Mouse (Mus musculus) midbrain, embryonic 10.5 days (tissue): Measurements from ENCODE around the gene Fam155a. TPM values are rescaled to one million over a fixed set of nuclear protein-coding genes. Genes with fewer than 3 reads are reported as not detected.
A peak's percentile ranks its signal among the peaks of the same experiment; 100 is the strongest.

Source experiments
- DNase-seq: peaks from one replicate; pipeline ENCODE4 v3.0.0-alpha.2; 2017; ENCODE audit warnings: low spot score
- H3K27ac ChIP-seq: fragments of 300-500 bp; sonication (generic); replicated peaks from 2 replicates; pipeline ENCODE4 v1.5.1; 2016; ENCODE audit warnings: mild to moderate bottlenecking
- H3K27me3 ChIP-seq: fragments of 300-500 bp; sonication (generic); 2 replicates; pipeline ENCODE4 v1.6.1; 2016; ENCODE audit warnings: low read depth, mild to moderate bottlenecking; ENCODE audit not compliant: poor library complexity, severe bottlenecking
- H3K36me3 ChIP-seq: fragments of 300-500 bp; sonication (generic); 2 replicates; pipeline ENCODE4 v1.6.1; 2016; ENCODE audit warnings: mild to moderate bottlenecking, moderate library complexity
- H3K4me1 ChIP-seq: fragments of 300-500 bp; sonication (generic); 2 replicates; pipeline ENCODE4 v1.6.1; 2016
- H3K4me3 ChIP-seq: fragments of 300-500 bp; sonication (generic); 2 replicates; pipeline ENCODE4 v1.5.1; 2016; ENCODE audit warnings: mild to moderate bottlenecking, moderate library complexity
- H3K9me3 ChIP-seq: fragments of 300-500 bp; sonication (generic); replicated peaks from 2 replicates; pipeline ENCODE4 v1.6.1; 2016; ENCODE audit warnings: mild to moderate bottlenecking
- WGBS: fragments of 180-500 bp; shearing (Covaris S2); methylation state at CpG from one replicate; pipeline ENCODE4 v1.1.7; 2016; 5-methylcytosine and 5-hydroxymethylcytosine counted together
- polyA plus RNA-seq: library from polyadenylated mRNA; unstranded; fragments of >200 nt; fragmentation: Nextera tagmentation; extraction: Ambion mirVana; gene quantifications from 2 replicates; pipeline ENCODE4 v1.2.1, GENCODE M21; 2016

Fam155a gene
- polyA plus RNA-seq, 1 experiment from 2014 or later = 1.8 TPM

- no peaks in the 10 kb centered on the region for H3K27me3 ChIP-seq
- no peak for DNase-seq
- no peaks in the 10 kb centered on the region for H3K9me3 ChIP-seq
- no peak overlapping the region for H3K27ac ChIP-seq
- WGBS = 81% methylated on average over 4 of the region's 4 CpGs
- H3K4me1 ChIP-seq = peaks cover 9% of the 10 kb centered on the region
- H3K4me3 ChIP-seq = no peak overlapping the region
- no peaks in the 10 kb centered on the region for H3K36me3 ChIP-seq
Observed at GRCm38 (mm10) chr8:9344136-9344535, 426.8 kb downstream of the Fam155a start.

GRCm38 (mm10) chr8:9342998-9343397, 428.0 kb downstream of the Fam155a start:
- no peaks in the 10 kb centered on the region for H3K36me3 ChIP-seq

DNA sequence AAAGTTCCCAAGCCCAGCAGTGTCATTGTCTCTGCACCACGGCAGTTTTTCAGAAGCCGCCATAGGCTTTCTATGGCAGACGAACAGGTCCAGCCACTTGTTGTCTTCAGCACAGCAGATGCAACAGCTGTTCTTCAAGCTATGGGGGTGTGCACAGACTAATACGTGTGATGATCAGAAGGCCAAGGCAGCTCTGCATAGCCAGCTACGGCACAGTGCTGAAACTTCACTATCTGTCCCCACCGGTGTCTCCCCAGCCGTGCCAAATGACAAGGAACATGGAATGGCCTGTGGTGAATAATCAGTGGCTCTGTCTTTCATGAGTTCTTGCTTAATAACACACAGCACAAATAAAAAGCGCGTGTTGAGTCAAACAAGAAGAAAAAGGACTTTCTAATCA, 428.4 kb downstream of the Fam155a start:
- DNase-seq = no peak
- no peaks in the 10 kb centered on the region for H3K36me3 ChIP-seq
- H3K4me3 ChIP-seq = no peak overlapping the region
- H3K9me3 ChIP-seq = no peaks in the 10 kb centered on the region
- no peaks in the 10 kb centered on the region for H3K27me3 ChIP-seq
- H3K4me1 ChIP-seq = peaks cover 7% of the 10 kb centered on the region
- H3K27ac ChIP-seq = no peak overlapping the region
- WGBS = 88% methylated on average over 9 of the region's 9 CpGs

More at GRCm38 (mm10) chr8:9342998-9343397, 428.0 kb downstream of the Fam155a start:
- DNase-seq = no peak
- Histone ChIP-seq H3K27me3 (no peaks in the 10 kb centered on the region), H3K4me3 (no peak overlapping the region), H3K27ac (0 out of 2 replicates have a peak overlapping the region, but pooled peaks have one; percentile 13), H3K4me1 (peaks cover 9% of the 10 kb centered on the region), H3K9me3 (no peaks in the 10 kb centered on the region)
- 84% methylated on average over 9 of the region's 9 CpGs for WGBS

- Histone ChIP-seq H3K4me1 (peaks cover 33% of the 10 kb centered on the region), H3K27ac (no peak overlapping the region), H3K9me3 (no peaks in the 10 kb centered on the region), H3K36me3 (no peaks in the 10 kb centered on the region), H3K27me3 (no peaks in the 10 kb centered on the region), H3K4me3 (no peak overlapping the region)
- WGBS = 95% methylated on average over 8 of the region's 8 CpGs
- no peak for DNase-seq
Observed at GRCm38 (mm10) chr8:9337905-9338304, 433.1 kb downstream of the Fam155a start.

- Histone ChIP-seq H3K4me1 (peaks cover 33% of the 10 kb centered on the region), H3K4me3 (no peak overlapping the region), H3K27ac (0 out of 2 replicates have a peak overlapping the region, but pooled peaks have one; percentile 70), H3K27me3 (no peaks in the 10 kb centered on the region), H3K36me3 (no peaks in the 10 kb centered on the region), H3K9me3 (no peaks in the 10 kb centered on the region)
- peak; percentile 22 for DNase-seq
- 19% methylated on average over 6 of the region's 6 CpGs for WGBS
Observed at GRCm38 (mm10) chr8:9335933-9336303, 435.0 kb downstream of the Fam155a start.

GRCm38 (mm10) chr8:9335285-9335932, 435.6 kb downstream of the Fam155a start:
- DNase-seq = no peak
- H3K27ac ChIP-seq = peak overlapping the region; percentile 70
- WGBS = 66% methylated on average over 10 of the region's 10 CpGs

DNA sequence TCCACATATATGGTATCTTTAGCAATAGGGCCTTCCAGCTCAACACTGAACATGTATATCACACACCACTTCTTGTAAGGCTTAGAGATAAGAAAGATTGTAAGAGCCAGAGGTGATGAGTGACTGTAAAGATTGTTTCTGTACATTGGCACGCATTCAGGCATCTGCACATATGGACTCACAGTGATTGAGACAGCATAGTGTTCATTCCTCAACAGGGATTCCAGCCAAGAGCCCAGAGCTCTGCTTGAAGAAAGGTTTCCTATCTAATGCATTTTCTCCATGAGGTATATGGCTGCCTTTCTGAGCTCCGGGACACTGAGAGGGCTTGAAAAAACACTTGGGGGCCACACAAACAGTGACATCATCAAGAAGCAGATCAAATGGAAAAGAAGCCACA, 438.2 kb downstream of the Fam155a start:
- Histone ChIP-seq H3K4me1 (peaks cover 33% of the 10 kb centered on the region), H3K4me3 (no peak overlapping the region), H3K36me3 (no peaks in the 10 kb centered on the region), H3K27me3 (no peaks in the 10 kb centered on the region), H3K27ac (no peak overlapping the region), H3K9me3 (no peaks in the 10 kb centered on the region)
- 95% methylated on average over 2 of the region's 2 CpGs for WGBS
- DNase-seq = no peak

More at GRCm38 (mm10) chr8:9335285-9335932, 435.6 kb downstream of the Fam155a start:
- Histone ChIP-seq H3K36me3 (no peaks in the 10 kb centered on the region), H3K27me3 (no peaks in the 10 kb centered on the region), H3K4me1 (peaks cover 33% of the 10 kb centered on the region), H3K9me3 (no peaks in the 10 kb centered on the region), H3K4me3 (0 out of 2 replicates have a peak overlapping the region, but pooled peaks have one; percentile 4)

GRCm38 (mm10) chr8:9309456-9309855, 461.5 kb downstream of the Fam155a start:
- H3K27me3 ChIP-seq = no peaks in the 10 kb centered on the region

DNA sequence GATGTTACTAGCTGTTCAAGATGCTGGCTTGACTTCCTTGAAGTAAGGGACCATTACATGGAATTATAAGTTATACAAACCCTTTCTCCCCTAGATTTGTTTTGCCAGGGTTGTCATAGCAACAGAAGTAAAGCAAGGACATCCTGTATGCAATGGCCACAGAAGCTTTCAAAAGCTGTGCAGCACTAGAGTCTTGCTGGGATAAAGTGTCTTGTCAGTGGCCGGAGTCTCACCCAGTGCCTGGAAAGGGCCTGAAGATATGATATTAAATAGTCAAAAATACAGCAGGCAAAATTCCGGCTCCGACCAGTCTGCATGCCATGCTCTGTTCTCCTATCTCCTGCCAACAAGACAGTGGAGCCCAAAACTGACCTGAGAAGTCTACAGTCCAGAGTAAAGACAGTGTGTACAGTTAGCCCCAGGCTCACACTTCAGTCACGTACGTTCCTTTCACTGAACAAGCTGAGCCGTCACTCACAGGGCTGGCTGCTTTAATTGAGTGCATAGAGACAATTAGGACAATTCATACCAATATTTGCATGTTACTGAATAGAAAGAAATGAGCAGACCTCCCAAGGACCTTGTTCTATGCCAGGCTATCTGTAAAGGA, 467.3 kb downstream of the Fam155a start:
- peaks cover 2% of the 10 kb centered on the region; the same call in 1 of the 2 replicates for H3K4me1 ChIP-seq
- WGBS = 77% methylated on average over 6 of the region's 6 CpGs
- no peak for DNase-seq
- no peaks in the 10 kb centered on the region for H3K27me3 ChIP-seq
- no peaks in the 10 kb centered on the region for H3K36me3 ChIP-seq
- H3K9me3 ChIP-seq = no peaks in the 10 kb centered on the region
- no peak overlapping the region for H3K27ac ChIP-seq
- H3K4me3 ChIP-seq = no peak overlapping the region

More at GRCm38 (mm10) chr8:9309456-9309855, 461.5 kb downstream of the Fam155a start:
- Histone ChIP-seq H3K4me1 (no peaks in the 10 kb centered on the region), H3K4me3 (no peak overlapping the region), H3K9me3 (0 out of 2 replicates have a peak, but pooled peaks cover 5% of the 10 kb centered on the region), H3K36me3 (no peaks in the 10 kb centered on the region), H3K27ac (no peak overlapping the region)
- peak; percentile 57 for DNase-seq
- WGBS = 41% methylated on average over 8 of the region's 8 CpGs

DNA sequence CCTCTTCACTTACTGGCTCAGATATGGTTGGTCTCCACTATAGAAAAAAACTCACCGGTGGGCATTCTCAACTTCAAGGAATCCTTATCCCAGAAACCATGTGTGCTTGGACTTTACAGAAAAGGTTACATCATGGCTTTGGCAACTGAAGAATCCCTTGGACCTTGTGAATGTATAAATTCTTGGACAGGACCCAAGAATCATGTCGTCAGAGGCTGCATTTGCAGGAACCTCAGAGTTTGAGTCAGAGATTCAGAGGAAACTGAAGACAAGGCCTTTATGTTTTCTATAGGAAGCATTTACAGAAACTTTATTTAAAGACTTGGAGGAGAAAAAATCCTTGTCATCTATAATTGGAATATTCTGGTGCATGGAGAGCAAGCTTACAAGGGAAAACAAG, 475.9 kb downstream of the Fam155a start:
- H3K4me3 ChIP-seq = no peak overlapping the region
- no peaks in the 10 kb centered on the region for H3K9me3 ChIP-seq
- no peaks in the 10 kb centered on the region for H3K36me3 ChIP-seq
- no peak for DNase-seq
- 92% methylated on average over 2 of the region's 2 CpGs for whole genome bisulfite sequencing
- H3K27ac ChIP-seq = no peak overlapping the region
- no peaks in the 10 kb centered on the region for H3K4me1 ChIP-seq
- H3K27me3 ChIP-seq = no peaks in the 10 kb centered on the region

DNA sequence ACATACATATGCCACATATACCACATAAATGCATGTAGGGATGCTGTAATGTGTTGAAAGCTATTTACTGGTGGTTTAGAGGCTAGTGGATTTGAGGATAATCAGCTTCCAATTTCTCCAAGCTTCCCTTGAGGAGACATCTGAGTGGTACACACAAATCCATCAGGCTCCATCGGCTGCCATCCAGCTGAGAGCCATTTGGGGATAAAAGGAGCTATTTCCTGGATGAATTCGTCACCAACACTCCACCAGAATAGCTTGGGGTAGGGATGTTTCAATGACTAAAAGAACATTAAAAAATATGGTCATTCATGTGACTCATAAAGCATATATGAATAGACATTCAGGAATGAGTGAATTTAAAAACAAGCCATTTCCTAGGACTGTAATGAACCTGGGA, 478.4 kb downstream of the Fam155a start:
- 78% methylated on average over 2 of the region's 2 CpGs for WGBS
- no peak overlapping the region for H3K4me3 ChIP-seq
- no peak for DNase-seq
- no peaks in the 10 kb centered on the region for H3K27me3 ChIP-seq
- no peak overlapping the region for H3K27ac ChIP-seq
- H3K9me3 ChIP-seq = no peaks in the 10 kb centered on the region
- peaks cover 13% of the 10 kb centered on the region for H3K4me1 ChIP-seq
- no peaks in the 10 kb centered on the region for H3K36me3 ChIP-seq

DNA sequence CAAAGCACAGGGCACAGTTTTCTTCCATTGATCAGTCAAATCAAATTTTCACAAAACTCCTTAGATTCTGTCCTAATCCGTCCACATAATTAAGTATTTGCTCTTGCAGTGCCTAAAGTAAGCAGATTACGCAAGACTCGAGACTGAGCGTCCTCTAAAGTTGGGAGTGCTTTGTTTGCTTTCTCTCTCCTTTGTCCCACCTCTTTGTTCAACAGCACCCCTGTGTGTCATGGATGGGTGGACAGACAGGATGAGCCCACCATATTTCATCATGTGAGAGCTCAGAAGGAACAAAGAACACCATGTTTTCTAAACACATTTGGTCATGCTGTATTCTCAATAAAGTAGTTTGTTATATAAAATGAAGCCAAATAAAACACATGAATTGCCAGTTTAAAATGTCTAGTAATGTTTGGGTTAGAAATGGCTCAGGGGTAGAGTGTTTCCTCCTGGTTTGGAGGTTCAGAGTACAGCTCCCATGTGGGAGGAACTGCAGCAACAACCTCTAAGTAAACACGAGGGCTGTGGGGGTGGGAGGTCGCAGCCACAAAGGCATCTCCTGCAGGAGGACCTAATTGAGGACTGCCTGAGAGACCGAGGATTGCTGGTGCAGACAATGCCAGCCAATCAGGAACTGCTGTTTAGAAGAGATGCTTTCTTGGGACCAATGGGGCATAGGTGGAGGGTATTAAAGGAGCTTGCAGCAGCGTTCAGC, 482.8 kb downstream of the Fam155a start:
- Histone ChIP-seq H3K9me3 (no peaks in the 10 kb centered on the region), H3K4me1 (peaks cover 20% of the 10 kb centered on the region), H3K27ac (peak overlapping the region; percentile 73), H3K27me3 (no peaks in the 10 kb centered on the region), H3K4me3 (no peak overlapping the region), H3K36me3 (no peaks in the 10 kb centered on the region)
- WGBS = 19% methylated on average over 8 of the region's 8 CpGs
- peak; percentile 32 for DNase-seq

- Histone ChIP-seq H3K4me3 (no peak overlapping the region), H3K9me3 (no peaks in the 10 kb centered on the region), H3K36me3 (no peaks in the 10 kb centered on the region), H3K27me3 (no peaks in the 10 kb centered on the region), H3K4me1 (no peaks in the 10 kb centered on the region), H3K27ac (no peak overlapping the region)
- 89% methylated on average over 8 of the region's 8 CpGs for WGBS
- no peak for DNase-seq
Observed at GRCm38 (mm10) chr8:9274117-9274516, 496.8 kb downstream of the Fam155a start.
